Mouse (Mus musculus): ENCODE results near the gene Nrsn1. TPM values are rescaled to one million over a fixed set of nuclear protein-coding genes. Genes with fewer than 3 reads are reported as not detected.
"Not testable (repeated sequence)": the region's sequence is repeated elsewhere in the genome, so short reads cannot be mapped to it uniquely, and the experiment has no call there.

Gene Nrsn1
- total RNA-seq (2021): under 1 TPM in 1 of 2 experiments, not detected in 1; 0.14 TPM

GRCm38 (mm10) chr13:25270402-25270801, at the start of gene Nrsn1:
TSS of gene Nrsn1 (minus strand) at chr13:25270502.
- not testable (repeated sequence) for DNase-seq

- no peak for DNase-seq
Measured at GRCm38 (mm10) chr13:25312059-25312458, 41.8 kb upstream of the Nrsn1 start.

- no peak for DNase-seq
Measured at GRCm38 (mm10) chr13:25310068-25310467, 39.8 kb upstream of the Nrsn1 start.

- DNase-seq: no peak
Measured at GRCm38 (mm10) chr13:25288736-25289135, 18.4 kb upstream of the Nrsn1 start.

- DNase-seq: no peak
Measured at GRCm38 (mm10) chr13:25274934-25275565, 4.7 kb upstream of the Nrsn1 start.

GRCm38 (mm10) chr13:25272189-25272588, 1.9 kb upstream of the Nrsn1 start:
- no peak for DNase-seq

- DNase-seq: peak; percentile 6
Measured at GRCm38 (mm10) chr13:25269569-25270268, 583 bp downstream of the Nrsn1 start.

GRCm38 (mm10) chr13:25269039-25269438, 1.3 kb downstream of the Nrsn1 start:
- peak; percentile 83 for DNase-seq

- no peak for DNase-seq
Measured at GRCm38 (mm10) chr13:25262748-25263147, 7.6 kb downstream of the Nrsn1 start.

- DNase-seq: no peak
Measured at GRCm38 (mm10) chr13:25257608-25258007, 12.7 kb downstream of the Nrsn1 start.

GRCm38 (mm10) chr13:25254478-25255263, 15.6 kb downstream of the Nrsn1 start:
- peak; percentile 16 for DNase-seq

GRCm38 (mm10) chr13:25251893-25252292, 18.4 kb downstream of the Nrsn1 start:
- DNase-seq: no peak

GRCm38 (mm10) chr13:25220186-25220787, 50.0 kb downstream of the Nrsn1 start:
- DNase-seq: no peak

- no peak for DNase-seq
Measured at GRCm38 (mm10) chr13:25218394-25218793, 51.9 kb downstream of the Nrsn1 start.

- DNase-seq: no peak
Measured at GRCm38 (mm10) chr13:25206950-25207349, 63.4 kb downstream of the Nrsn1 start.

Other genes with a start within 250 kb of the Nrsn1 start
- gene Dcdc2a, start 214.5 kb downstream of the Nrsn1 start, total RNA-seq (2021): under 1 TPM; 0.05 to 0.11 TPM